Mouse (Mus musculus) heart, postnatal 0 days (tissue): Measurements from ENCODE around the gene Hjurp.

ENCODE experiments used
- CTCF ChIP-seq: IDR thresholded peaks from 2 replicates; pipeline ENCODE4 v1.5.1; 2016; ENCODE audit warnings: antibody characterized with exemption, control low read depth, low read depth
- EP300 ChIP-seq: IDR thresholded peaks from 2 replicates; pipeline ENCODE4 v1.6.1; 2016; ENCODE audit warnings: antibody characterized with exemption, low read depth

GRCm38 (mm10) chr1:88273326-88273725 is 4.1 kb downstream of the Hjurp start:
- no peak for TF ChIP-seq CTCF
- TF ChIP-seq EP300, result no peak
